Mouse (Mus musculus) layer of hippocampus, adult 9-10 months (tissue): ENCODE data around the gene Wbp2.
"Not testable (repeated sequence)": the region's sequence is repeated elsewhere in the genome, so short reads cannot be mapped to it uniquely, and the experiment has no call there.

Experiments
- DNase-seq: peaks from one replicate; pipeline ENCODE4 v3.0.0; 2022; ENCODE audit warnings: low spot score

Gene Wbp2

GRCm38 (mm10) chr11:116086258-116087193 is at the start of gene Wbp2:
Gene Wbp2 (minus strand): TSS chr11:116086995.
- DNase-seq, result peak; percentile 99

GRCm38 (mm10) chr11:116134171-116134570 is 47.4 kb upstream of the Wbp2 start:
- DNase-seq, result no peak

GRCm38 (mm10) chr11:116133497-116133896 is 46.7 kb upstream of the Wbp2 start:
- DNase-seq, result no peak

GRCm38 (mm10) chr11:116132366-116133333 is 45.9 kb upstream of the Wbp2 start:
- DNase-seq, result no peak

DNA sequence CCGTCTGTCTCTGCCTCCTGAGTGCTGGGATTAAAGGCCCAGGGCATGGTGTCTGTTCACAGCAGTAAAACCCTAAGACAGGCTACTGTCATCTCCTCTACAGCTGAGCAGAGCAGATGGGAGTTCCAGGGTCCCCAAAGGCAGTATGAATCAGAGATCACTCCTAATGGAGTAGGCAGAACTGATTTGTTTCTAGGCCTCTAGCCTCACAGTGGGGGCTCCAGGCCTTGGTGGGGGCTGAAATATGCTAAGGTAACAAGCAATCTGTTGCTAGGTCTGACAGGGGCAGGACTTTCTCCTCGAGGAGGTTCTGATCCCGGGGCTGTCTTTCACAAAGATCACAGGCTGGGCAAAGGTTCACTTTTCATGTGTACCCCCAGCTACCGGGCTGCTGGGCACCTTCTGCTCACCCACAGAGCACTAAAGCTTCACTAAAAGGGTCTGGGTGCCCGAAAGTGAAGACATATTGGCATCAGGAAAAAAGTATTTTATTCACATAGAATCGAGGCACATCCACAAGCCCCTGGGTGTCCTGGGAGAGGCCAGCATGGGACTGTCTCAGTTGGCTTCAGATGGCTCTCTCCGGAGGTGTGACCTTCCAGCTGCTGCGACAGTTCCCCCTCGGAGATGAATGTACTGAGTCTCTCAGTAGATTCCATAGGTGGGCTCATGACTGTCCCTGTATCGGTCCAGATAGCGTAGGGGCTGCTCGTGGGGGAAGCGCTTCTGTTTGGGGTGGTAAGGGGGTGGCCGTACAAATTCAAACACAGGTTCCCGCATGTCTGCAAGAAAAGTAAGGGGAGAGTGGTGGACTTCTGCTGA is 44.8 kb upstream of the Wbp2 start:
- no peak for DNase-seq

GRCm38 (mm10) chr11:116130488-116131205 is 43.9 kb upstream of the Wbp2 start, which contains the start of gene Trim65:
Gene Trim65 (minus strand): TSS chr11:116131128.
- DNase-seq, result peak; percentile 76

DNA sequence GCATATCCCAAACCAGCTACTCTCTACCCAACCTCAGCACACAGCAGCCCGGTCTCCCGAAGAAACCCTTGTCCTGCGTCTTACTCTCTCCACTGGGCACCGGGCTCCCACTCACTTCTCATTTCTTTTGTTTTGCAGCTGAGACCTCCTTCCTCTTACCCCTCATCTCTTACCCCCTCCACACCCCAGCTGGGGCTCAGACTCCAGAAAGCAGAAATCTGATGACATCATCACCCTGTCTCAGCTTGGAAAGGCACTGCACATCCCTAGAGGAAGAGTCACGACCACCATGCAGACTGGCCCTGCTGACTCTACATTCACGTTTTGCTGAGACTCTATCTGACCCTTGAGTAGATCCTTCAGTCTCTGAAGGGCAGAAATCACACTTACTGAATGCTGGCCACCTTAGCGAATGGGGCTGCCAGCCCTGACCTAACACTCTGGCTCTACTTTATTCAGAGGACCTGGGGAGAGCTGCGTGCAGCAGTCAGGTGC is 43.2 kb upstream of the Wbp2 start:
- DNase-seq, result no peak

DNA sequence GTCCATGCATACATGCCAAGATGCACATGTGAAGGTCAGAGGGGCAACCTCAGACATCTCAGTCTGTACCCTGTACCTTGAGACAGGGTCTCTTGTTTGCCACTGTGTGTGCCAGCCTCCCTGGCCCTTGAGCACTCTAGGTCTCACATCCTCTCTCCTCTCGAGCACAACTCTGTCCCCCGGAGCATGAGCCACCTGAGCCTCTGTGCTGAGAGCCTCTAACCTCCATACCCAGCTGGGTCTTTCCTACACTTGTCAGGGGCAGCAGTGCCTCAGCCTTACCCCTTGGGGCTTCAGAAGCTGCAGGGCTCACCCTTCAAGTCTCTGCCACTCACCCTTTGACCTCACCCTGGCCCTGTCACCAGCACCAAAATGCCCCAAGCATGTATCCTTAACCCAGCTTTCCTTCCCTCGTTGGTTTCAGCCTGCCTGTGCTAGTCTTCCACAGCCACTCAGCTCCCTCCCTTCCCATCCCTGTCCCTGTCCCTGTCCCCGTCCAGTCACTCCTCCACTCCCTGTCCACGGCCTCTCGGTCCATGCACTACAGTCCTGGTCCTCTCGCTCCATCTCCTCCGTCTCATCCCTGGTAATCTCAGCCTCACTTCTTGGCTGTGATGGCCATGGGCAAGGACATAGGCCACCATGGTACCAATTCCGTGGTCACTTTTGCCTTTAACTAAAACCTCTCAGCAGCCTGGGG is 42.4 kb upstream of the Wbp2 start:
- no peak for DNase-seq

- no peak for DNase-seq
Observed at GRCm38 (mm10) chr11:116127986-116128385, 41.2 kb upstream of the Wbp2 start.

DNA sequence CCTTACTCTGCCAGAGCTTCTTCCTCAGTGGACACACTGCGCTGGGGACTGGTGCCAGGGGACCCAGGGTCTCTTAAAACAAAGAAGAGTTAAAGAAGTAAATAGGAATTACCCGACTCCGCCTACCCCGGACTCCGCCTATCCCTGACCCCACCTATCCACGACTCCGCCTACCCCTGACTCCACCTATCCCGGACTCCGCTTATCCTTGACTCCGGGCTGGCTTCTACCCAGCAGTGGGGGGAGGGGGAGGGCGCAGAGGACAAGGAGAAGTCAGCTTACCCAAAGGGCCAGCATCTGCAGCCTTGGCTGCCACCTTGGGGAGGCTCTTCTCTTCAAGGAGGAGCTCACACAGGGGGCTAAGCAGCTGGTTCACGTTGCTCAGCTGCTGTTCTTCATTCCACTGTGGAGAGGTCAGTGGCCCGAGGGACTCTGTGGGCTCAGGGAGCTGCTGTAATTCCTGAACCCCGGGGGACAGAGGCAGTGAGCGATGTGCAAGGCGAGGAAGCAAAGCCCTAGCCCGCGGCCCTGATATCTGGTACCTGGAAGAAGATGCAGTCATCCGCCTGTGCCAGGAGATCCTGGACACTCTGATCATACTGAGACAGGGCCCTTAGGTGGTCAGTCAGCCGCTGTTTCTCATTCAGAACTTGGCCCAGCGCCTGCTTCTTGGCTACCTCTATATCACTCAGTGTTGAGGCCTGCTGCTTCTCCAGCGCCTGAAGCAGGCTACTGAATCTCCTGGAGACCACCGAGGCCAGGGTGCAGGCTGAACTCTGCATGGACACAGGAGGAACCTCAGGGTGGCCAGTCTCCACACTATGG is 40.6 kb upstream of the Wbp2 start, which contains the start of gene Trim47:
Gene Trim47 (minus strand): TSS at position 55 of the 825 bp plus-strand sequence.
- DNase-seq, result no peak

- DNase-seq, result no peak
Observed at GRCm38 (mm10) chr11:116126261-116126660, 39.5 kb upstream of the Wbp2 start.

- not testable (repeated sequence) for DNase-seq
Observed at GRCm38 (mm10) chr11:116121731-116122245, 35.0 kb upstream of the Wbp2 start.

DNA sequence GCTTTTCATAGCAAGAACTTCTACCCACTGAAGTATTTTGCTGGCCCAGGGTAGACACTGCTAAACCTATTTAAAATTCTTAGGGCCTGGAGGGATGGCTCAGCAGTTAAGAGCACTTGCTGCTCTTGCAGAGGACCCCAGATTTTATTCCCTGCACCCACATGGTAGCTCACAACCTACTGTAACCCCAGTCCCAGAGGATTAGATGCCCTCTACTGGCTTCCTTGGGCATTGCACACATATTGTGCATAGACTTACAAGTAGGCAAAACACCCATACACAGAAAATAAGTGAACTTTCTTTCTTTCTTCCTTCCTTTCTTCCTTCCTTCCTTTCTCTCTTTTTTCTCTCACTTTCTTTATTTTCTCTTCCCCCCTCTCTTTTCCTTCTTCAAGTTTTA is 31.0 kb upstream of the Wbp2 start:
- no peak for DNase-seq

GRCm38 (mm10) chr11:116117241-116117640 is 30.4 kb upstream of the Wbp2 start:
- DNase-seq, result no peak

- no peak for DNase-seq
Observed at GRCm38 (mm10) chr11:116111611-116112203, 24.9 kb upstream of the Wbp2 start.

DNA sequence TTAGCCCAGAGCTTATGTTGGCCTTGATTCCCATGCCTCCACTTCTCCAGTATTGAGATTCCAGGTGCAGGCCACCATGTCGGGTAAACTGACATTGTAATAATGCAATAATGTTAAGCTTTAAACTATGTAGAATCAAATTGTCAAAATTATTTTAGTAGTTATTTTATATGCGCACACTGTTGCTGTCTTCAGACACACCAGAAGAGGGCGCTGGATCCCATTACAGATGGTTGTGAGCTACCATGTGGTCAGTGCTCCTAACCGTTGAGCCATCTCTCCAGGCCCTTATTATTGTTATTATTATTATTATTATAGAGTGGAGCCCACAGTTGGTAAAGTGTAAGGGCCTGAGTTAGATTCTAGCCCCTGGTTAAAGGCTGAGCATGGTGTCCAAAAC is 24.3 kb upstream of the Wbp2 start:
- DNase-seq, result no peak

GRCm38 (mm10) chr11:116110540-116110939 is 23.7 kb upstream of the Wbp2 start:
- DNase-seq, result no peak

GRCm38 (mm10) chr11:116110131-116110530 is 23.3 kb upstream of the Wbp2 start:
- DNase-seq, result no peak
